ENCODE assay signal across 22 mouse cellular contexts in the genomic region with DNA sequence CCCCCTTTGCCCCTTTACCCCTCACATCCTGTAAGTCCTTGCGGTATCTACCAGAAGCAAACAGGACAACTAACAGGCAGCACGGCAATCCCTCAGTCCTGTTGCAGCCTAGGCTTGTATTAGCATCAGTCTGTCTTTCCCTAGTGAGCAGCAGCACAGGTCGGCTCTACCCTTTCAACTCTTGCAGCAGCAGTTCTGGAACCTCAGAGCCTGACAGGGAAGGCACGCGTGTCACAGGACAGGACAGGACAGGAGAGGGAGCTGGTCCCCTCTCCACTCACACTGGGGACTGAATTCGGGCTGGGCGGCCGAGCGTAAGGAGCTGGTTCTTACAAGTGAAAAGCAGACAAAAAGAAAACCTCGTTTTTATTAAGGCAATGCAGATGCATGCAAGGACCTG. TPM values are rescaled to one million over a fixed set of nuclear protein-coding genes. Genes with fewer than 3 reads are reported as not detected.
"Had no signal": no experiment of that assay in that cellular context is flagged by ENCODE, and none has a peak within 500 bp of the region (broad histone marks: within the 10 kb centered on the region; RNA-seq: fewer than 3 reads in every experiment).

No protein-coding gene starts in this region.

- ATAC-seq: hindbrain, postnatal 0 days had no signal

- H3K4me2 ChIP-seq: heart, embryonic 12.5 days; hindbrain, embryonic 13.5 days; hindbrain, embryonic 15.5 days; limb, embryonic 12.5 days; liver, embryonic 11.5 days; liver, embryonic 13.5 days; liver, embryonic 15.5 days had no signal

- H3K27ac ChIP-seq: heart, embryonic 10.5 days; hindbrain, embryonic 13.5 days; hindbrain, embryonic 15.5 days; hindbrain, postnatal 0 days; limb, embryonic 10.5 days; limb, embryonic 12.5 days; liver, embryonic 13.5 days; liver, embryonic 15.5 days had no signal

- H3K9ac ChIP-seq: heart, embryonic 12.5 days; hindbrain, embryonic 13.5 days; hindbrain, embryonic 15.5 days; limb, embryonic 12.5 days; liver, embryonic 13.5 days; liver, embryonic 15.5 days had no signal

- H3K9me3 ChIP-seq: heart, embryonic 10.5 days; heart, embryonic 12.5 days; hindbrain, embryonic 13.5 days; hindbrain, embryonic 15.5 days; limb, embryonic 10.5 days; limb, embryonic 12.5 days; liver, embryonic 13.5 days; liver, embryonic 15.5 days had no signal

- DNase-seq: gastrocnemius, postnatal 25 days; heart, adult 18-20 months; heart, postnatal 10 days; kidney, adult 18-20 months; kidney, adult 8-10 months; kidney, postnatal 14 days; kidney, postnatal 36 days; layer of hippocampus, adult 9-11 months; layer of hippocampus, postnatal 36 days; liver; liver, embryonic 13.5 days had no signal

- H3K4me3 ChIP-seq: heart, embryonic 10.5 days; heart, embryonic 12.5 days; hindbrain, embryonic 13.5 days; hindbrain, embryonic 15.5 days; limb, embryonic 10.5 days; limb, embryonic 12.5 days; liver, embryonic 13.5 days; liver, embryonic 15.5 days had no signal

RNA-seq across cellular contexts. Expression of gene Acta1, which starts 2.2 kb away (rescaled TPM):
- total RNA-seq: granulocyte monocyte progenitor cell, adult 5-6 weeks; hematopoietic stem cell, adult 5-6 weeks had no signal
